Mouse (Mus musculus): ENCODE measurements around the gene Zdhhc7. TPM values are rescaled to one million over a fixed set of nuclear protein-coding genes. Genes with fewer than 3 reads are reported as not detected.

Gene Zdhhc7
- total RNA-seq, 2 experiments from 2014 or later: 37.7 to 40.4 TPM

- no peak for DNase-seq (ENCODE audit: low spot score in 2 of 2)
Measured at GRCm38 (mm10) chr8:120116600-120116999, 15.3 kb upstream of the Zdhhc7 start.

- no peak for DNase-seq (ENCODE audit: low spot score in 2 of 2)
Measured at GRCm38 (mm10) chr8:120114315-120114841, 13.1 kb upstream of the Zdhhc7 start.

- peak; percentile 99 to 100 for DNase-seq (ENCODE audit: low spot score in 2 of 2)
Measured at GRCm38 (mm10) chr8:120113758-120114255, 12.5 kb upstream of the Zdhhc7 start, which contains the start of gene 6430548M08Rik. Gene 6430548M08Rik, plus strand, starts transcription at chr8:120114152.

GRCm38 (mm10) chr8:120113306-120113705, 12.0 kb upstream of the Zdhhc7 start:
- no peak for DNase-seq (ENCODE audit: low spot score in 2 of 2)

GRCm38 (mm10) chr8:120112535-120112934, 11.3 kb upstream of the Zdhhc7 start:
- no peak for DNase-seq (ENCODE audit: low spot score in 2 of 2)

GRCm38 (mm10) chr8:120111382-120111781, 10.1 kb upstream of the Zdhhc7 start:
- DNase-seq (ENCODE audit: low spot score in 2 of 2): no peak

- DNase-seq (ENCODE audit: low spot score in 2 of 2): no peak
Measured at GRCm38 (mm10) chr8:120110966-120111365, 9.7 kb upstream of the Zdhhc7 start.

- no peak for DNase-seq (ENCODE audit: low spot score in 2 of 2)
Measured at GRCm38 (mm10) chr8:120109149-120109548, 7.9 kb upstream of the Zdhhc7 start.

- no peak for DNase-seq (ENCODE audit: low spot score in 2 of 2)
Measured at GRCm38 (mm10) chr8:120104721-120105272, 3.5 kb upstream of the Zdhhc7 start.

GRCm38 (mm10) chr8:120103916-120104315, 2.6 kb upstream of the Zdhhc7 start:
- no peak for DNase-seq (ENCODE audit: low spot score in 2 of 2)

- DNase-seq (ENCODE audit: low spot score in 2 of 2): peak; percentile 15 to 32
Measured at GRCm38 (mm10) chr8:120100388-120101067, 754 bp downstream of the Zdhhc7 start.

- DNase-seq (ENCODE audit: low spot score in 2 of 2): no peak
Measured at GRCm38 (mm10) chr8:120096486-120096885, 4.8 kb downstream of the Zdhhc7 start.

- no peak for DNase-seq (ENCODE audit: low spot score in 2 of 2)
Measured at GRCm38 (mm10) chr8:120094801-120095200, 6.5 kb downstream of the Zdhhc7 start.

GRCm38 (mm10) chr8:120093103-120093502, 8.2 kb downstream of the Zdhhc7 start:
- DNase-seq (ENCODE audit: low spot score in 2 of 2): no peak

GRCm38 (mm10) chr8:120091032-120091431, 10.2 kb downstream of the Zdhhc7 start:
- DNase-seq (ENCODE audit: low spot score in 2 of 2): no peak

GRCm38 (mm10) chr8:120089511-120089910, 11.8 kb downstream of the Zdhhc7 start:
- no peak for DNase-seq (ENCODE audit: low spot score in 2 of 2)

- no peak for DNase-seq (ENCODE audit: low spot score in 2 of 2)
Measured at GRCm38 (mm10) chr8:120084783-120085182, 16.5 kb downstream of the Zdhhc7 start.

GRCm38 (mm10) chr8:120083261-120083660, 18.0 kb downstream of the Zdhhc7 start:
- DNase-seq (ENCODE audit: low spot score in 2 of 2): peak; percentile 45 to 59

GRCm38 (mm10) chr8:120079361-120079760, 21.9 kb downstream of the Zdhhc7 start:
- no peak for DNase-seq (ENCODE audit: low spot score in 2 of 2)

- DNase-seq (ENCODE audit: low spot score in 2 of 2): peak; percentile 75 to 86
Measured at GRCm38 (mm10) chr8:120078080-120078479, 23.2 kb downstream of the Zdhhc7 start.

- DNase-seq (ENCODE audit: low spot score in 2 of 2): no peak
Measured at GRCm38 (mm10) chr8:120075347-120075746, 25.9 kb downstream of the Zdhhc7 start.

- no peak for DNase-seq (ENCODE audit: low spot score in 2 of 2)
Measured at GRCm38 (mm10) chr8:120074516-120074915, 26.8 kb downstream of the Zdhhc7 start.
